Mouse (Mus musculus) midbrain, embryonic 16.5 days (tissue): ENCODE data around the gene Mc1r. TPM values are rescaled to one million over a fixed set of nuclear protein-coding genes. Genes with fewer than 3 reads are reported as not detected.
"Not testable (repeated sequence)": the region's sequence is repeated elsewhere in the genome, so short reads cannot be mapped to it uniquely, and the experiment has no call there.

Experiments
- ATAC-seq: fragments of 200-750 bp; cut with Nextera tagmentation; 2 replicates; pipeline ENCODE4 v1.8.0; 2017; ENCODE audit warnings: moderate TSS enrichment
- H3K27ac ChIP-seq: fragments of 300-500 bp; sonication (generic); 2 replicates; pipeline ENCODE4 v1.5.1; 2014; ENCODE audit warnings: mild to moderate bottlenecking, low read length, mixed read lengths
- H3K27me3 ChIP-seq: fragments of 300-500 bp; sonication (generic); 2 replicates; pipeline ENCODE4 v1.6.1; 2014; ENCODE audit warnings: low read depth, low read length, mixed read lengths; ENCODE audit not compliant: control insufficient read depth, insufficient read depth
- H3K36me3 ChIP-seq: fragments of 300-500 bp; sonication (generic); 2 replicates; pipeline ENCODE4 v1.6.1; 2014; ENCODE audit warnings: mild to moderate bottlenecking, low read length, moderate library complexity, mixed read lengths; ENCODE audit not compliant: control insufficient read depth, insufficient read depth
- H3K4me1 ChIP-seq: fragments of 300-500 bp; sonication (generic); 2 replicates; pipeline ENCODE4 v1.6.1; 2014; ENCODE audit warnings: mild to moderate bottlenecking, low read length, mixed read lengths; ENCODE audit not compliant: control insufficient read depth, insufficient read depth
- H3K4me2 ChIP-seq: fragments of 300-500 bp; sonication (generic); 2 replicates; pipeline ENCODE4 v1.6.1; 2014; ENCODE audit warnings: mild to moderate bottlenecking, low read length, mixed read lengths
- H3K4me3 ChIP-seq: fragments of 300-500 bp; sonication (generic); 2 replicates; pipeline ENCODE4 v1.5.1; 2014; ENCODE audit warnings: low read depth, mild to moderate bottlenecking, low read length, moderate library complexity, mixed read lengths
- H3K9ac ChIP-seq: fragments of 300-500 bp; sonication (generic); 2 replicates; pipeline ENCODE4 v1.6.1; 2014; ENCODE audit warnings: low read depth, low read length, mixed read lengths
- H3K9me3 ChIP-seq: fragments of 300-500 bp; sonication (generic); replicated peaks from 2 replicates; pipeline ENCODE4 v1.6.1; 2014; ENCODE audit warnings: mild to moderate bottlenecking, low read length, mixed read lengths; ENCODE audit not compliant: control insufficient read depth, poor library complexity, severe bottlenecking
- WGBS: fragments of 180-500 bp; shearing (Covaris S2); extraction: QIAGEN DNeasy Blood & Tissue Kit; methylation state at CpG from one replicate; pipeline ENCODE4 v1.1.7; 2014; 5-methylcytosine and 5-hydroxymethylcytosine counted together
- polyA plus RNA-seq: library from polyadenylated mRNA; unstranded; fragments of >200 nt; fragmentation: Nextera tagmentation; extraction: Ambion mirVana; gene quantifications from 2 replicates; pipeline ENCODE4 v1.2.1, GENCODE M21; 2015

Mc1r gene
- polyA plus RNA-seq, 1 experiment from 2014 or later: 0.08 TPM

- WGBS: 97% methylated on average over 27 of the region's 27 CpGs
- H3K9me3 ChIP-seq: peaks cover 21% of the 10 kb centered on the region
- H3K36me3 ChIP-seq: no peaks in the 10 kb centered on the region; the same call in 1 of the 2 replicates
- ATAC-seq: no peak
- H3K4me3 ChIP-seq: no peak overlapping the region
- H3K27me3 ChIP-seq: no peaks in the 10 kb centered on the region
- H3K4me2 ChIP-seq: no peak overlapping the region
- H3K9ac ChIP-seq: no peak overlapping the region
- peaks cover 5% of the 10 kb centered on the region; the same call in 1 of the 2 replicates for H3K4me1 ChIP-seq
- H3K27ac ChIP-seq: no peak overlapping the region
These were observed 19.9 kb downstream of the Mc1r start for GRCm38 (mm10) chr8:123426511-123427509.

- Histone ChIP-seq H3K4me3 (no peak overlapping the region), H3K27me3 (no peaks in the 10 kb centered on the region), H3K27ac (no peak overlapping the region), H3K9ac (no peak overlapping the region), H3K36me3 (no peaks in the 10 kb centered on the region; the same call in 1 of the 2 replicates), H3K4me2 (no peak overlapping the region), H3K4me1 (no peaks in the 10 kb centered on the region; the same call in 1 of the 2 replicates), H3K9me3 (peaks cover 21% of the 10 kb centered on the region)
- 97% methylated on average over 24 of the region's 24 CpGs for WGBS
- no peak for ATAC-seq
These were observed 20.9 kb downstream of the Mc1r start for GRCm38 (mm10) chr8:123427639-123428275.

- Histone ChIP-seq H3K27me3 (no peaks in the 10 kb centered on the region), H3K4me1 (no peaks in the 10 kb centered on the region), H3K9me3 (peaks cover 25% of the 10 kb centered on the region), H3K9ac (no peak overlapping the region), H3K4me2 (no peak overlapping the region), H3K4me3 (no peak overlapping the region), H3K36me3 (no peaks in the 10 kb centered on the region), H3K27ac (no peak overlapping the region)
- no peak for ATAC-seq
- WGBS: 99% methylated on average over 29 of the region's 29 CpGs
These were observed 21.5 kb downstream of the Mc1r start for GRCm38 (mm10) chr8:123428343-123428893.

- no peak overlapping the region for H3K4me3 ChIP-seq
- no peak for ATAC-seq
- no peak overlapping the region for H3K9ac ChIP-seq
- H3K4me2 ChIP-seq: no peak overlapping the region
- no peaks in the 10 kb centered on the region for H3K36me3 ChIP-seq
- H3K27ac ChIP-seq: no peak overlapping the region
- H3K27me3 ChIP-seq: no peaks in the 10 kb centered on the region
- peaks cover 25% of the 10 kb centered on the region for H3K9me3 ChIP-seq
- WGBS: 95% methylated on average over 23 of the region's 23 CpGs
- H3K4me1 ChIP-seq: no peaks in the 10 kb centered on the region
These were observed 22.2 kb downstream of the Mc1r start for GRCm38 (mm10) chr8:123428939-123429721.

GRCm38 (mm10) chr8:123429722-123430013 lies 22.8 kb downstream of the Mc1r start:
- not testable (repeated sequence) for H3K9ac ChIP-seq, H3K4me1 ChIP-seq, H3K36me3 ChIP-seq, H3K4me2 ChIP-seq, H3K27me3 ChIP-seq, H3K27ac ChIP-seq, H3K4me3 ChIP-seq, ATAC-seq
- H3K9me3 ChIP-seq: peaks cover 25% of the 10 kb centered on the region
- WGBS: 94% methylated on average over 14 of the region's 15 CpGs

GRCm38 (mm10) chr8:123430936-123431335 lies 24.0 kb downstream of the Mc1r start:
- not testable (repeated sequence) for H3K4me1 ChIP-seq, ATAC-seq, H3K27me3 ChIP-seq, H3K9ac ChIP-seq, H3K4me3 ChIP-seq, H3K27ac ChIP-seq, H3K4me2 ChIP-seq, H3K36me3 ChIP-seq
- 95% methylated on average over 8 of the region's 8 CpGs for WGBS
- peaks cover 25% of the 10 kb centered on the region for H3K9me3 ChIP-seq

- Histone ChIP-seq H3K4me1 (no peaks in the 10 kb centered on the region), H3K9me3 (peaks cover 22% of the 10 kb centered on the region), H3K27me3 (no peaks in the 10 kb centered on the region), H3K36me3 (no peaks in the 10 kb centered on the region), H3K27ac (no peak overlapping the region), H3K4me2 (no peak overlapping the region), H3K4me3 (no peak overlapping the region), H3K9ac (no peak overlapping the region)
- WGBS: 97% methylated on average over 25 of the region's 25 CpGs
- ATAC-seq: no peak
These were observed 24.9 kb downstream of the Mc1r start for GRCm38 (mm10) chr8:123431616-123432365.

- no peak overlapping the region for H3K4me3 ChIP-seq
- no peak overlapping the region for H3K27ac ChIP-seq
- no peaks in the 10 kb centered on the region for H3K36me3 ChIP-seq
- no peak overlapping the region for H3K9ac ChIP-seq
- ATAC-seq: no peak
- H3K4me1 ChIP-seq: no peaks in the 10 kb centered on the region
- WGBS: 96% methylated on average over 16 of the region's 16 CpGs
- H3K27me3 ChIP-seq: no peaks in the 10 kb centered on the region
- H3K9me3 ChIP-seq: peaks cover 22% of the 10 kb centered on the region
- H3K4me2 ChIP-seq: no peak overlapping the region
These were observed 25.5 kb downstream of the Mc1r start for GRCm38 (mm10) chr8:123432381-123432780.
